Mouse (Mus musculus) small intestine, adult 2 months (tissue): Measurements from ENCODE around the gene Insr. TPM values are rescaled to one million over a fixed set of nuclear protein-coding genes. Genes with fewer than 3 reads are reported as not detected.
A peak's percentile ranks its signal among the peaks of the same experiment; 100 is the strongest.

Experiments used
- H3K27ac ChIP-seq: fragments of 200-500 bp; 2 replicates; pipeline ENCODE4 v1.5.1; 2012; ENCODE audit warnings: low read depth, low read length, control low read depth, inconsistent platforms; ENCODE audit not compliant: insufficient read depth
- H3K27me3 ChIP-seq: fragments of 200-500 bp; 2 replicates; pipeline ENCODE4 v1.6.1; 2012; ENCODE audit warnings: mild to moderate bottlenecking, moderate library complexity, low read length, inconsistent platforms; ENCODE audit not compliant: control insufficient read depth, insufficient read depth
- H3K36me3 ChIP-seq: fragments of 200-500 bp; 2 replicates; pipeline ENCODE4 v1.6.1; 2012; ENCODE audit warnings: mild to moderate bottlenecking, low read length, control low read depth, inconsistent platforms; ENCODE audit not compliant: control insufficient read depth, insufficient read depth
- H3K4me1 ChIP-seq: fragments of 200-500 bp; 2 replicates; pipeline ENCODE4 v1.6.1; 2012; ENCODE audit warnings: low read length, inconsistent platforms, mixed read lengths; ENCODE audit not compliant: control insufficient read depth, insufficient read depth, insufficient read length
- H3K4me3 ChIP-seq: fragments of 200-500 bp; 2 replicates; pipeline ENCODE4 v1.5.1; 2012; ENCODE audit warnings: low read depth, mild to moderate bottlenecking, control low read depth, inconsistent platforms, low read length, moderate library complexity
- CTCF ChIP-seq: fragments of 200-500 bp; IDR thresholded peaks from 2 replicates; pipeline ENCODE4 v1.5.1; 2012; ENCODE audit warnings: low read depth, mild to moderate bottlenecking, control low read depth, inconsistent platforms, low read length, moderate library complexity, mixed read lengths; ENCODE audit not compliant: insufficient replicate concordance, insufficient read length; ENCODE audit errors: extremely low read depth
- POLR2A ChIP-seq: fragments of 200-500 bp; IDR thresholded peaks from 2 replicates; pipeline ENCODE4 v1.6.1; 2012; ENCODE audit warnings: low read depth, mild to moderate bottlenecking, control low read depth, inconsistent platforms, low read length, moderate library complexity
- WGBS: fragments of 180-500 bp; shearing (Covaris S2); methylation state at CpG from one replicate; pipeline ENCODE4 v1.1.7; 2018; 5-methylcytosine and 5-hydroxymethylcytosine counted together
- polyA plus RNA-seq: library from polyadenylated mRNA; depleted of rRNA; stranded (reverse); fragments of >200 nt; gene quantifications from 2 replicates; pipeline ENCODE4 v1.2.3, GENCODE M21; 2012

The Insr gene
- polyA plus RNA-seq, 1 experiment: 21.8 TPM

DNA sequence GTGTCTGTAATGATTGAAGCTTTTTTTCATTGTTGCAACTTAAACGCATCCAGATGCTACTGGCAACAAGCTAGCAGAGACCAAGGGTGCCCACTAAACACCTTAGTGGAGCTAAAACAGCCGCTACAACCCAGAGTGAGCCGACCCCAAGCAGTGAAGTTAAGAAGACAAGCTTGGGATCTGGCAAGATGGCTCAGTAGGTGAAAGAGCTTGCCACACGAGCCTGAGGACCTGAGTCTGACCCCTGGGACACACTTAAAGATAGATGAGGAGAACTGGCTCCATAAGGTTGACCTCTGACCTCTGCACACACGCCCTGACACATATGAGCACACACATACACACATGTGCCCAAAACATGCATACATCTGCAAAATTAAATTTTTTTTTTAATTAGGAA is 4.2 kb downstream of the Insr start:
- peaks cover 18% of the 10 kb centered on the region for H3K4me1 ChIP-seq
- H3K36me3 ChIP-seq: no peaks in the 10 kb centered on the region
- 70% methylated on average over 5 of the region's 5 CpGs for WGBS
- no peaks in the 10 kb centered on the region for H3K27me3 ChIP-seq
- no peak overlapping the region for H3K4me3 ChIP-seq
- TF ChIP-seq POLR2A: no peak
- no peak overlapping the region for H3K27ac ChIP-seq

GRCm38 (mm10) chr8:3273799-3274198 is 5.6 kb downstream of the Insr start:
- no peak for TF ChIP-seq POLR2A
- TF ChIP-seq CTCF: no peak
- H3K4me3 ChIP-seq: no peak overlapping the region
- no peaks in the 10 kb centered on the region for H3K27me3 ChIP-seq
- 65% methylated on average over 3 of the region's 3 CpGs for WGBS
- no peak overlapping the region for H3K27ac ChIP-seq
- H3K36me3 ChIP-seq: peaks cover 3% of the 10 kb centered on the region; the same call in 1 of the 2 replicates
- peaks cover 20% of the 10 kb centered on the region for H3K4me1 ChIP-seq

DNA sequence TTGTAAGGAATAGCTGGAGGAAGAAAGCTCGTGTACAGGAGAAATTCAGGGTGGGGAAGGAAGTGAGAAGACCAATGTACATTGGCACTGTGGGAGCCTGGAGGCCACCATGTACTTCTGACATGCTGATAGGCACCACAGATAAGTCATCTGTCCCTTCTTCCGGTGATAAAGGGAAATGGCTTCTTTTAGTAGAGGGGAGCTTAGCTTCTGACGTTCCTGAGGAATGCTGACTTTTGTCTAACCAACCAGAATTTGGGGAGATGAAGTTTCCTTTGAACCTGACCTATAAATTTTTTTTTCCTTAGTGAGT is 12.0 kb downstream of the Insr start:
- Histone ChIP-seq H3K27me3 (no peaks in the 10 kb centered on the region), H3K36me3 (peaks cover 5% of the 10 kb centered on the region), H3K4me1 (peaks cover 18% of the 10 kb centered on the region), H3K27ac (no peak overlapping the region), H3K4me3 (no peak overlapping the region)
- WGBS: 53% methylated on average over 3 of the region's 3 CpGs
- TF ChIP-seq POLR2A (no peak), CTCF (no peak)

DNA sequence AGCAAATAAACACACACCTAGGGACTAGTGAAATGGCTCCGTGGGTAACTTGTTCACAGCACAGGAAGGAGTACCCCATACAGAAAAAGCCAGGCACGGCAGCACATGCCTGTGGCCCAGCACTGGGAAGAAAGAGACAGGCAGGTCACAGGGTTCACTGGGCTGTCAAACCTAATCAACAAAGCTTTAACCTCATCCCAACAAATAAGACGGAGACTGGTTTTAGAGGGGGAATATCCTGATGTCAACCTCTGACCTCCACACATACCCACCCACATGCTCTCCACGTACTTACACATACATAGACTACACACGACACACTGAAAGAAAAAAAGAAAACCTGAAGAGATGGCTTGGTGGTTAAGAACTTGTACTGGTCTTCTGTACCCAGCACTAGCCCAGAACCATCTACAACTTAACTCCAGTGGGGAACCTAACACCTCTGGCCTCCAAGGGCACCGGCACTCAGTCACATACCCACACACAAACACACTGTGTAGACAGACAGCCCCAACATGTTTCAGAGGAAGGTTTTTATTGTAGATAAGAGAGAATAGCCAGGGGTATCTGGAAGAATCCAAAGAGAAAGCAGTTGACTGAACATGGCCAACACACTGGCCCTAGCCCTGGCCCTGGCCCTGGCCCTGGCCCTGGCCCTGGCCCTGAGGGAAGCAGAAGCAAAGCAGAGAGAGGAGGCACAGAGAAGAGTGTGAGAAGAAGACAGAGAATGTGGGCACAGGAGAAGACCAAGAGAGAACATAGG is 12.6 kb downstream of the Insr start:
- Histone ChIP-seq H3K4me1 (peaks cover 19% of the 10 kb centered on the region), H3K27ac (no peak overlapping the region), H3K4me3 (no peak overlapping the region), H3K36me3 (peaks cover 5% of the 10 kb centered on the region), H3K27me3 (no peaks in the 10 kb centered on the region)
- no peak for TF ChIP-seq CTCF
- no peak for TF ChIP-seq POLR2A
- 78% methylated on average over 6 of the region's 6 CpGs for WGBS

DNA sequence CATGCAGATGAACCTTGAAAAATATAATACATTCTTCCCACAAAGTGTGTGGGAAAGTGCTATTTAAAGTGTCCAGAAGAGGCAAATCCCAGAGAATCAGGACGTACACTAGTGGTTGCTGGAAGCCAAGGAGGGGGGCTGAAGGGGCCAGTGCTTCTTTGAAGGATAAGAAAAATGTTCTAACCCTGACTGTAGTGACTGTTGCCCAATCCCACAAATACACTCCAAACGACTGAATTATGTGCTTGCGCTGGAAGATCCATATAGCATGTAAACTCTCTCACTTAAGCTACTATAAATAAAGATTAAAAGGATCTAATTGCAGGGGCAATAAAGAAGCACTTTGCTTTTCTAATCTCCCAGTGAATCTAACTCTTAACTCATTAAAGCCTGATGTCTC is 14.2 kb downstream of the Insr start:
- Histone ChIP-seq H3K27ac (0 out of 2 replicates have a peak overlapping the region, but pooled peaks have one; percentile 9), H3K27me3 (no peaks in the 10 kb centered on the region), H3K36me3 (peaks cover 5% of the 10 kb centered on the region), H3K4me3 (no peak overlapping the region), H3K4me1 (peaks cover 33% of the 10 kb centered on the region)
- 22% methylated on average over 3 of the region's 3 CpGs for WGBS
- TF ChIP-seq POLR2A (no peak), CTCF (no peak)

GRCm38 (mm10) chr8:3262779-3263178 is 16.6 kb downstream of the Insr start:
- Histone ChIP-seq H3K4me1 (peaks cover 32% of the 10 kb centered on the region), H3K4me3 (no peak overlapping the region), H3K27me3 (no peaks in the 10 kb centered on the region), H3K36me3 (peaks cover 8% of the 10 kb centered on the region), H3K27ac (no peak overlapping the region)
- WGBS: 21% methylated on average over 3 of the region's 3 CpGs
- TF ChIP-seq POLR2A (no peak), CTCF (no peak)

DNA sequence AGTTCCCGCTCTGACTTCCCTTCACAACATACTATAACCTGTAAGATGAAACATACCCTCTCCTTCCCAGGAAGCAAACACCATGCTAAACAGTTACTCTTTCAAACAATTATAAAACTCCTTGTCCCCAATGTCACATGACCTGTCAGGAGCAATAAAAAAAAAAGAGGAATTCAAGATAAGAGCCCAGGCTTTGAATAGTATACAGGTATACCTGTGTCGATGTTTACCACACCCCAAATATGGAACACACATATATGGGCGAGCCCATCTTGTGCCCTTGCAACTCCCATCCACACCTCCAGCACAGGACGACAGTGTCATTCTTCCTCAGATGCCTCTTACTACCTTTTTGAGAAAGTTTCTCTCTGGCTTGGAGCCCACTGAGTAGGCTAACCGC is 18.3 kb downstream of the Insr start:
- Histone ChIP-seq H3K4me1 (peaks cover 37% of the 10 kb centered on the region), H3K27me3 (no peaks in the 10 kb centered on the region), H3K27ac (no peak overlapping the region), H3K4me3 (no peak overlapping the region), H3K36me3 (peaks cover 8% of the 10 kb centered on the region)
- 56% methylated on average over 5 of the region's 5 CpGs for WGBS
- TF ChIP-seq CTCF (no peak), POLR2A (no peak)
